In genomic region chr2:180170806-180171521, GRCm38 (mm10) we compare ENCODE assay signal across 8 mouse cellular contexts. TPM values are rescaled to one million over a fixed set of nuclear protein-coding genes. Genes with fewer than 3 reads are reported as not detected.
DNase-seq lines count a peak whose midpoint lies in the region; ATAC-seq lines count a peak whose summit lies in the region.

TSS of gene Adrm1 (plus strand) at chr2:180171485.

- intact Hi-C loops in gastrocnemius, postnatal 14 days (cut with DNase I; ENCODE audit: low total_unique reads) = loop anchor here (5.0 kb wide), 1 partner anchor 81 kb away; no protein-coding TSS in a partner anchor
- intact Hi-C loops in left cerebral cortex, postnatal 10 days (cut with DNase I) = loop anchor here (2.0 kb wide), 1 partner anchor 80 kb away; no protein-coding TSS in a partner anchor

- peak; percentile 96 for DNase-seq in adipocyte (ENCODE audit: low spot score)
- peak; percentile 95 for DNase-seq in embryo, embryonic 10 days (ENCODE audit: low spot score)
- peak; percentile 97 for DNase-seq in gastrocnemius, postnatal 14 days
- peak; percentile 95 to 98 for DNase-seq in left cerebral cortex, postnatal 10 days (ENCODE audit: extremely low spot score in 1 of 2, low spot score in 2 of 2)
- DNase-seq in right cerebral cortex, postnatal 25 days = peak; percentile 99
- peak; percentile 97 to 98 for DNase-seq in urinary bladder, postnatal 4 days (ENCODE audit: low spot score in 2 of 2)

- peak; percentile 94 for ATAC-seq in inflammation-experienced regulatory T-cells, adult 6 months
- ATAC-seq in megakaryocyte-erythroid progenitor cell, adult 5-6 weeks (replicated peaks; ENCODE audit: low FRiP score, low TSS enrichment, poor library complexity, severe bottlenecking) = peak; percentile 88

RNA-seq across cellular contexts. Expression of gene Adrm1, which starts in this region (rescaled TPM):
- 10 to 100 TPM; 95.7 to 97.3 TPM for total RNA-seq in gastrocnemius, postnatal 14 days (2021)
- polyA plus RNA-seq in inflammation-experienced regulatory T-cells, adult 6 months (2017; shearing (Covaris generic)) = 100 to 1,000 TPM in 1 of 3 experiments, 10 to 100 TPM in 2; 85.6 to 103 (median 86.1) TPM
- 100 to 1,000 TPM; 111 to 112 TPM for total RNA-seq in left cerebral cortex, postnatal 10 days (2021)
- total RNA-seq in megakaryocyte-erythroid progenitor cell, adult 5-6 weeks (2014; fragmentation: Nextera tagmentation) = 143 and 144 TPM in 2 replicates
- total RNA-seq in megakaryocyte-erythroid progenitor cell, adult 5-6 weeks (2017) = 51.7 and 76.2 TPM in 2 replicates

Comparison
In these comparisons a context has a peak if more than half of its experiments do, and no peak if none do; other contexts are left out.
1. Peak in every context shown above with its lines: DNase-seq and ATAC-seq.